Mouse (Mus musculus): ENCODE results near the gene Cacna1c. TPM values are rescaled to one million over a fixed set of nuclear protein-coding genes. Genes with fewer than 3 reads are reported as not detected.

Cacna1c gene
- total RNA-seq, 2 experiments from 2014 or later: 66.4 to 84.0 TPM

GRCm38 (mm10) chr6:118724388-118724787, 471.8 kb downstream of the Cacna1c start:
- DNase-seq (ENCODE audit: low spot score in 2 of 2): no peak

- DNase-seq (ENCODE audit: low spot score in 2 of 2): no peak
Measured at GRCm38 (mm10) chr6:118722336-118722735, 473.9 kb downstream of the Cacna1c start.

- no peak for DNase-seq (ENCODE audit: low spot score in 2 of 2)
Measured at GRCm38 (mm10) chr6:118719486-118719885, 476.7 kb downstream of the Cacna1c start.

- DNase-seq (ENCODE audit: low spot score in 2 of 2): no peak
Measured at GRCm38 (mm10) chr6:118713286-118713685, 482.9 kb downstream of the Cacna1c start.

GRCm38 (mm10) chr6:118711677-118712322, 484.4 kb downstream of the Cacna1c start:
- DNase-seq (ENCODE audit: low spot score in 2 of 2): no peak

GRCm38 (mm10) chr6:118707066-118707465, 489.2 kb downstream of the Cacna1c start:
- no peak for DNase-seq (ENCODE audit: low spot score in 2 of 2)

- DNase-seq (ENCODE audit: low spot score in 2 of 2): no peak
Measured at GRCm38 (mm10) chr6:118705840-118706239, 490.4 kb downstream of the Cacna1c start.

GRCm38 (mm10) chr6:118694626-118695025, 501.6 kb downstream of the Cacna1c start:
- DNase-seq (ENCODE audit: low spot score in 2 of 2): no peak

GRCm38 (mm10) chr6:118689447-118689846, 506.8 kb downstream of the Cacna1c start:
- no peak for DNase-seq (ENCODE audit: low spot score in 2 of 2)

GRCm38 (mm10) chr6:118688856-118689255, 507.4 kb downstream of the Cacna1c start:
- DNase-seq (ENCODE audit: low spot score in 2 of 2): no peak

- DNase-seq (ENCODE audit: low spot score in 2 of 2): no peak
Measured at GRCm38 (mm10) chr6:118680814-118681213, 515.4 kb downstream of the Cacna1c start.

- DNase-seq (ENCODE audit: low spot score in 2 of 2): no peak
Measured at GRCm38 (mm10) chr6:118678031-118678430, 518.2 kb downstream of the Cacna1c start.

GRCm38 (mm10) chr6:118677306-118677705, 518.9 kb downstream of the Cacna1c start:
- no peak for DNase-seq (ENCODE audit: low spot score in 2 of 2)

GRCm38 (mm10) chr6:118674781-118675180, 521.4 kb downstream of the Cacna1c start:
- DNase-seq (ENCODE audit: low spot score in 2 of 2): no peak

GRCm38 (mm10) chr6:118673974-118674695, 522.1 kb downstream of the Cacna1c start:
- DNase-seq (ENCODE audit: low spot score in 2 of 2): no peak

- no peak for DNase-seq (ENCODE audit: low spot score in 2 of 2)
Measured at GRCm38 (mm10) chr6:118653331-118653730, 542.9 kb downstream of the Cacna1c start.

GRCm38 (mm10) chr6:118649121-118649783, 547.0 kb downstream of the Cacna1c start:
- DNase-seq (ENCODE audit: low spot score in 2 of 2): no peak

GRCm38 (mm10) chr6:118646265-118647061, 549.8 kb downstream of the Cacna1c start:
- DNase-seq (ENCODE audit: low spot score in 2 of 2): peak; percentile 74 to 77

- no peak for DNase-seq (ENCODE audit: low spot score in 2 of 2)
Measured at GRCm38 (mm10) chr6:118644866-118645265, 551.4 kb downstream of the Cacna1c start.

GRCm38 (mm10) chr6:118643541-118643940, 552.7 kb downstream of the Cacna1c start:
- no peak for DNase-seq (ENCODE audit: low spot score in 2 of 2)

- no peak for DNase-seq (ENCODE audit: low spot score in 2 of 2)
Measured at GRCm38 (mm10) chr6:118641671-118642325, 554.4 kb downstream of the Cacna1c start.

Measured in adrenal gland, adult 18-20 months (tissue).